Mouse (Mus musculus) neutrophil, adult 59 days (primary cell): ENCODE measurements around the gene Syp. TPM values are rescaled to one million over a fixed set of nuclear protein-coding genes. Genes with fewer than 3 reads are reported as not detected.

ENCODE experiments used
- total RNA-seq, 2 experiments: library from RNA; stranded (reverse); gene quantifications; 1 replicate in 1 of 2; 2 replicates in 1 of 2; pipeline ENCODE4 v1.2.4; 2023

The Syp gene
- total RNA-seq, result 1 to 10 TPM; 1.3 to 2.0 TPM

DNA sequence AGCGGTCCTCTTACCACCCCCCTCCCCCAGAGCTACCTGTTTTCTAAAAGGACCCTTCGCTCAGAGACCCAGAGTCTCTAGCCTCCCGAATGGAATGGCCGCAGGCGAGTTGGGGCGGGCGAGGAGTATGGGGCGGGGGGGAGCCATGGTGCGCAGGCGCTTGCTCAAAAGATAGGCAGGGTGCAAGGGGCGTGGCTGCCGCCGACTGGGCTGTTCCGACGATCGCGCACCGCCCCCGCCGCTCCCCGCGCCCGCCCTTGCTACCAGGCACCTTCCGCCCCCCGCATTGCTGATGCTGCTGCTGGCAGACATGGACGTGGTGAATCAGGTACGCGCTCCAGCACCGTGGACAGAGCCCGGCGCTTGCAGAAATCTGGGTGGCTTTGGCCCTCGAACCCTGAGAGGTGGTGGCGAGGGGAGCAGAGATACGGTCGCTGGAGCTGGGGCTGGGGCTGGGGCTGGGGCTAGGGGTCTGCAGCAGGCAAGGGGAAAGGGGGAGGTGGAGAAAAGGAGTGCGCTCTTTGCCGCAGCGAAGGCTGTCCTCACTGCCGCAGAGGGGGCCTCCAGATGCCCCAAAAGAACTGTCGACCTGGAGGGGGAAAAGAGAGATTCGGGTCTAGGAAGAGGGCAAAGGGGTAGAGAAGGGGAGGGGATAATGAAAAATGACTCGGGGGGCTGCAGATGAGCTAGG, at the start of gene Syp:
Gene Syp (plus strand): TSS at position 71 of the 691 bp plus-strand sequence.

DNA sequence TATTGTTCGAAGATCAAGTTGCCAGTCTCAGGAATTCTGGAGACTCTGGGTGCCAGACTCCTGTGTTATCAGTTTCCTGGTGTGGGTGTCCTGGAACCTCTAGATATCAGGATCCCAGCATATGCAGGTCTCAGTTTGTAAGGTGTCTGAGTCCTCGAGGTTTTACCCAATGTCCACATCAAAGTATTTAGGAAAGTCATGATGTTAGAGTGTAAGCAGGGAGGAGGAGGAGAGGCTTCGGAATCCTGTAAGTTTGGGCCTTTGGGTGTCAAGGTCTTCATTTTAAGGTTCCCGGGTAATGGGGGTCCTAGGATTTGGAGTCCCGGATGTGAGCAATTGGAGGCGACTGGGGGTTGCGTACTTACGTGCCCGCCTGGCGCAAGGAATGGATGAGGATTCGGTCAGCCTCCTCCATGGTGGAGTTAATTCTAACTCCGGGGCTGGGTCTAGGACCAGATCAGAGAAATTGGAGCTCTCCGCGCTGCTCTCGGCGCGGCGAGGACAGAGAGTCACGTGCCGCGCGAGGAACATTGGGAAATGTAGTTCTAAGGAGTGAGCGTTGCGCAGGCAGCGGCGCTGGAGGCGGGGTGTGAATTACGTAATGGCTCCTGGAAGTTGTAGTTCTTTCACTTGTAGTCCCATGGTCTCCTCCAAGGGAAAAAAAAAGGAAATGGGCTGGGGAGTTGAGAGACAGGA, 33.2 kb upstream of the Syp start, which contains the start of gene Ccdc22:
Gene Ccdc22 (minus strand): TSS at position 639 of the 696 bp plus-strand sequence.

DNA sequence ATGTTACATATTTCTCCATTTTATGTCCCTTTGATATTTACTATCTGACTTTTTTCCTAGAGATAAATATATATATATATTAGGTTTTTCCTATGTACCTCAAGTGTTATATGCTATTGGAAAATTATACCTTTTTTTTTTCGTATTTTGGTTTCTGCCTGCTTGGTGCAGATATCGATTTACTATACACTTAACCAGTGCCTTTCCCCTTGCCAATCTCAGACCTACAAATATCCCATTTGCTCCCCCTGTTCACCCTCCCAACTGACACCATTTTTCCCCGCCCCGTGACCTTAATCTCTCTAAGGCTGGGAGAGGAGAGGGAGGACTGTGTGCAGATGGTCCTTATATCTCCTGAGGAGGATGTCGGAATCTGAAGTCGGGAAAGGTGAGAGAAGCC, 31.5 kb upstream of the Syp start, which contains the start of gene Cacna1f:
Gene Cacna1f (plus strand): TSS at position 301 of the 400 bp plus-strand sequence.

DNA sequence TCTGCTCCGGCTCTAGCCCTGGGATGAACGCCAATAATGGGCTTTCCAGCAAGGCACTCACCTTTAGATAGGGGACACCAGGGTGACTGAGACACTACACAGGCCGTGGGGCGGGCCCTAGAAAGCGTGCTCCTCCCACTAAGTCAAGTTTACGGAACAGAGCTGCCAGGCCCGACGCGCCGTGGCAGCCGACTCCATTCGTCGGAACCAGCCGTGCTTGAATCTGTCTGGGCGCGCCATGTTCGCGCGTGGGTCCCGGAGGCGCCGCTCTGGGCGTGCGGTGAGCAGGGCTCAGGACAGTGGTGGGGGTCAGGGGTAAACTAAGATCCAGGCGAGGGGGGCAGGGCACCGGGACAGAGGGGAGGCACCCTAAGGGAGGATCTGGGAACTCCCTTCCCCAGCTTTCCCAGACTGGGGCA, 19.0 kb downstream of the Syp start, which contains the start of gene Prickle3:
Gene Prickle3 (plus strand): TSS at position 40 of the 419 bp plus-strand sequence.

GRCm38 (mm10) chrX:7670921-7671623, 32.8 kb downstream of the Syp start, which contains the start of gene Plp2:
Plp2 (minus strand) TSS chrX:7671390.

DNA sequence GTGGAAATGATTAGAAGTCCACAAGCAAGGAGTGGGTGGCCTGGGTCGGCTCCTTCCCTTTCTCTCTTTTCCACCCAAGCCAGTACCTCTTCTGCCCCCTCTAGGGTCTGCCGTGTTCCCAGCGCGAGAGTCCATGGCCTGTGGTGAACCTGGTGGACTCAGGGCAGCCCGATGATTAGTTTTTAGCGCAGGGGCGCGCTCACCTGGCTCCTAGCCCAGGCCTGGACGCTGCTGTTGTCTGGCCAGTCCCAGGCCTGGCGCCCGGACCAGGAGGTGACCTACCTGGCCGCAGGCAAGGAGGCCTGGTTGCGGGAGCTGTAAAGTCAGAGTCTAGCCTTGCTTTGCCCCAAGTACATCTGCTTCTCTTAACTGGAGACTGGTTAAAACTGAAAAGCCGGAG, 42.6 kb downstream of the Syp start, which contains the start of gene Magix:
Gene Magix (minus strand): TSS at position 388 of the 400 bp plus-strand sequence.

DNA sequence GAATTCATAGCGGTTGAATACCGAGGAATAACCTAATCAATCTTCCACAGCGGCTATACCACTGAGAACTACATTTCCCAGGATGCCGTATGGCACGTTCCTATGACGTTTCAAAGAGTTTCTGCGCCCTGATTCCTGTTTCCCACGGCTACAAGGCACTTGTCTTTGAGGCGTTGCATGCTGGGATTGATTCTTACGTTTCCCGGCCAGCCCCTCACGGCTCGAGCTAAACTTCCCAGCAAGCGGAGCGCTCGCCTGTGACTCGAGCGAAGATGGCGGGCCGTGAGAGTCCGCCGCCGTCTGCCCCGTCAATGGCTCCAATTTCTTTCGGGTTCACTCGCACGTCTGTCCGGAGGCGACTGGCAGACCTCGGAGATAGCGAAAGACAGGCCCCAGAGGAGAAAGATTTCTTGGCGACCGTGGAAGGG, 58.7 kb downstream of the Syp start, which contains the start of gene Gpkow:
Gene Gpkow (plus strand): TSS at position 178 of the 428 bp plus-strand sequence.

Other genes starting within 250 kb of the Syp start
- gene Foxp3, start 64.8 kb upstream of the Syp start, total RNA-seq, result under 1 TPM in 1 of 2 experiments, not detected in 1; 0.58 TPM
- 1 to 10 TPM; 1.3 to 1.6 TPM for gene Ppp1r3f, start 64.2 kb upstream of the Syp start, total RNA-seq
- gene Ccdc22, start 33.0 kb upstream of the Syp start, total RNA-seq, result 10 to 100 TPM; 17.3 to 20.8 TPM
- under 1 TPM; 0.24 to 0.49 TPM for gene Cacna1f, start 31.4 kb upstream of the Syp start, total RNA-seq
- 10 to 100 TPM; 39.8 to 50.1 TPM for gene Prickle3, start 18.8 kb downstream of the Syp start, total RNA-seq
- gene Plp2, start 32.9 kb downstream of the Syp start, total RNA-seq, result 100 to 1,000 TPM; 469 to 499 TPM
- gene Magix, start 42.8 kb downstream of the Syp start, total RNA-seq, result under 1 TPM; 0.27 to 0.35 TPM
- gene Gpkow, start 58.7 kb downstream of the Syp start, total RNA-seq, result 10 to 100 TPM; 30.3 to 38.9 TPM
- gene Wdr45, start 75.9 kb downstream of the Syp start, total RNA-seq, result 10 to 100 TPM; 46.7 to 57.0 TPM
- gene Gm45208, start 83.8 kb downstream of the Syp start, total RNA-seq, result not detected
- gene Praf2, start 90.0 kb downstream of the Syp start, total RNA-seq, result 1 to 10 TPM; 3.8 to 5.6 TPM
- under 1 TPM in 1 of 2 experiments, not detected in 1; 0.18 TPM for gene Ccdc120, start 112.4 kb downstream of the Syp start, total RNA-seq
- 10 to 100 TPM; 63.8 to 76.2 TPM for gene Tfe3, start 124.1 kb downstream of the Syp start, total RNA-seq
- 100 to 1,000 TPM; 135 to 144 TPM for gene Gripap1, start 151.3 kb downstream of the Syp start, total RNA-seq
- 1 to 10 TPM; 1.3 to 5.8 TPM for gene Kcnd1, start 183.8 kb downstream of the Syp start, total RNA-seq
- 100 to 1,000 TPM; 115 to 130 TPM for gene Otud5, start 202.9 kb downstream of the Syp start, total RNA-seq
- 1 to 10 TPM; 4.4 to 5.6 TPM for gene Pim2, start 239.8 kb downstream of the Syp start, total RNA-seq
- gene Slc35a2, start 245.6 kb downstream of the Syp start, total RNA-seq, result 10 to 100 TPM; 15.6 to 23.7 TPM